Mouse (Mus musculus) cerebellum, adult 2 months (tissue): ENCODE data around the gene Tmcc3.

Experiments used
- CTCF ChIP-seq: fragments of 200-500 bp; IDR thresholded peaks from 2 replicates; pipeline ENCODE4 v1.5.1; 2011; ENCODE audit warnings: low read depth, mild to moderate bottlenecking, control low read depth, low read length, moderate library complexity, borderline replicate concordance; ENCODE audit not compliant: insufficient read depth
- POLR2A ChIP-seq: fragments of 200-500 bp; IDR thresholded peaks from 2 replicates; pipeline ENCODE4 v1.6.1; 2011; ENCODE audit warnings: low read length, control low read depth, borderline replicate concordance; ENCODE audit not compliant: insufficient read depth

DNA sequence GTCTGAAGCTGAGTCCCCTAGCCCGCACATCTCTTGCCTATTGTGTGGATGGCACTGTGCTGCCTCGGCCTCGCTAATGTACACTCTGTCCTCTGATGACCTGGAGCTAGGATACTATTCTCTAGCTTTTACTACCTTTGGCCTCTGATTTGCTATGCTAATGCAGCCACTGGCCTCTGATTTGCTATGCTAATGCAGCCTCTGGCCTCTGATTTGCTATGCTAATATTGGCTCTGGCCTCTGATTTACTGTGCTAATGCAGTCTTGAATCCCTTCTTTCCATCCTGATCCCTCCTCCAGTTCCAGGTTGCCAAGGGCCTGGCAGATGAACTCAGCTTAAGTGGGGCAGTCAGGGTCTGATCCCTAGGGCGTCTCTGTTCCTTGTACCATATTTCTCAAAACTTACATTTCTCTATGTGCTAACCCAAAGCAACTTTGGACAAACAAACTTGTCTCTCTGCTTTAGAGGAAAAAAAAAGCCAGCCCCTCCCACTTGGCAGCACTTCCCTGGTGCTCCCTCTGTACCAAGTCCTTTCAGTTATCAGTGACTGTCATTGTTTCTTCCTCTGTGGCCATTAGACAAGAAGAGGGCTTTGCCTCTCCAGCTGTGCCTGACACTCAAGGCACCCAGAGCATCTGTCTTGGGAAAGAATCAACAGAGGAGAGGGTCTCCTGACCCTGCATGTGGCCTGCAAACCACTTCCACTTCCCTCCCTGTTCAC is 237.9 kb downstream of the Tmcc3 start:
- TF ChIP-seq POLR2A (no peak), CTCF (no peak)
